Mouse (Mus musculus) cortical plate, adult 2 months (tissue): ENCODE data around the gene Nthl1. TPM values are rescaled to one million over a fixed set of nuclear protein-coding genes. Genes with fewer than 3 reads are reported as not detected.

Experiments
- H3K27ac ChIP-seq: fragments of 200-500 bp; 2 replicates; pipeline ENCODE4 v1.5.1; 2012; ENCODE audit warnings: low read length, control low read depth, inconsistent platforms; ENCODE audit not compliant: insufficient read depth
- H3K4me1 ChIP-seq: fragments of 200-500 bp; 2 replicates; pipeline ENCODE4 v1.6.1; 2011; ENCODE audit warnings: low read length; ENCODE audit not compliant: control insufficient read depth, insufficient read depth
- H3K4me3 ChIP-seq: fragments of 200-500 bp; 2 replicates; pipeline ENCODE4 v1.5.1; 2011; ENCODE audit warnings: mild to moderate bottlenecking, low read length, control low read depth; ENCODE audit not compliant: insufficient read depth
- CTCF ChIP-seq: fragments of 200-500 bp; IDR thresholded peaks from 2 replicates; pipeline ENCODE4 v1.5.1; 2011; ENCODE audit warnings: mild to moderate bottlenecking, control low read depth, low read length; ENCODE audit not compliant: insufficient read depth; ENCODE audit errors: extremely low read depth
- POLR2A ChIP-seq: fragments of 200-500 bp; IDR thresholded peaks from 2 replicates; pipeline ENCODE4 v1.6.1; 2011; ENCODE audit warnings: mild to moderate bottlenecking, low read length, control low read depth; ENCODE audit not compliant: insufficient read depth; ENCODE audit errors: extremely low read depth
- polyA plus RNA-seq: library from polyadenylated mRNA; depleted of rRNA; stranded (reverse); fragments of >200 nt; gene quantifications from 2 replicates; pipeline ENCODE4 v1.2.3, GENCODE M21; 2012

The Nthl1 gene
- polyA plus RNA-seq, 1 experiment: 10.8 TPM

DNA sequence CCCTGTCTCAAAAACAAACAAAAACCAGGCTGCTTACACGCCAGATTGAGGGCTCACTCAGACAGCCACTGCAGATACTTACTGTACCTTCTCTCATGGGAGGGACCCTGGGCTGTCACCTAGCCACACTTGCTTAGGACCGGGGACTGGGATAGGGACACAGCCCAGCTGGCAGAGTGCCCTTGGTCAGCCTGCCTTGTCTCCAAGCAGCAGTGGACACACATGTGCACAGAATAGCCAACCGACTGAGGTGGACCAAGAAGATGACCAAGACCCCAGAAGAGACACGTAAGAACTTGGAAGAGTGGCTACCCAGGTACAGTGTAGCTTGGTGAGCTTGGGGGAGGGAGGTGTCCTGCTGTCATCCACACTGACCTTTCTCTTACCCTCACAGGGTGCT, 5.7 kb downstream of the Nthl1 start:
- Histone ChIP-seq H3K27ac (no peak overlapping the region), H3K4me3 (no peak overlapping the region), H3K4me1 (0 out of 2 replicates have a peak, but pooled peaks cover 2% of the 10 kb centered on the region)
- TF ChIP-seq POLR2A: no peak
- no peak for TF ChIP-seq CTCF

DNA sequence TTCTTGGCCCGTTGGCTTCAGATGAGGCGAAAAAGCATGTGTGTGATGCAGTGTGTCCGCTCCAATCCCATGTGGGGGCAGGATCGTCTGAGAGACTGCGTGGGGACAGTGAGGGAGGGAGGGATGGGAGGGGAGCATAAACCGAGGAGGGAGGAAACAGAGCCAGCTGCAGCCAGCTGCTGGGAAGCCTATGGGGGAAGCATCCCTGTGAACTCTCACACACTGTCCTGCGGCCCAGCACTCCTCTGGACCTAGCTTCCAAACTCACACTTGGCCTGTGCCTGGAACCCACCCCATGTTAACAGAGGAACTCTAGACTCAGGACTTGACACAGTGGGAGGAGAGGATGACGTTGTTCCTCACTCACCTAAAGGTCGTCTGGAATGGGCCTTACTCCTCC, 6.4 kb downstream of the Nthl1 start:
- no peak overlapping the region for H3K27ac ChIP-seq
- no peak overlapping the region for H3K4me3 ChIP-seq
- 0 out of 2 replicates have a peak, but pooled peaks cover 1% of the 10 kb centered on the region for H3K4me1 ChIP-seq
- TF ChIP-seq POLR2A (no peak), CTCF (no peak)

DNA sequence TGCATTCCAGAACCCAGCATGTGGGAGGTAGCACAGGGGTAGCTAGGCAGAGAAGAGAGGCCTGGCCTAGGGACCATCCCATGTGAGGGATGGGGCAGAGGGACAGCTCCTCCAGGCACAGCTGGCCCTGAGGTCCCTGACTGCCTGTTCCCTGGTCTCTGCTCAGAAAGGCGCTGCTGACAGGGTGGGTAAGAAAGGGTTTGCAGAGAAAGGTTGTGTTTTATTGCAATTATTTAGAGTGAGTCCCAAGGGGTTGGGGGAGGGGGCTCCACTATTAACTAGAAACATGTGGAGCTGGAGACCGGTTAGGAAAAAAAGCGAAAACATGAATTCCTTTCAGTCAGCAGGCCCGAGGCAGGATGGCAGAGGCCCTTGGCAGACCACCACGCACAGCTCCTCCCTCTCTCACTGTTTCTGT, 7.1 kb downstream of the Nthl1 start:
- H3K4me1 ChIP-seq: 0 out of 2 replicates have a peak, but pooled peaks cover 1% of the 10 kb centered on the region
- H3K4me3 ChIP-seq: no peak overlapping the region
- no peak overlapping the region for H3K27ac ChIP-seq
- TF ChIP-seq POLR2A (no peak), CTCF (no peak)

DNA sequence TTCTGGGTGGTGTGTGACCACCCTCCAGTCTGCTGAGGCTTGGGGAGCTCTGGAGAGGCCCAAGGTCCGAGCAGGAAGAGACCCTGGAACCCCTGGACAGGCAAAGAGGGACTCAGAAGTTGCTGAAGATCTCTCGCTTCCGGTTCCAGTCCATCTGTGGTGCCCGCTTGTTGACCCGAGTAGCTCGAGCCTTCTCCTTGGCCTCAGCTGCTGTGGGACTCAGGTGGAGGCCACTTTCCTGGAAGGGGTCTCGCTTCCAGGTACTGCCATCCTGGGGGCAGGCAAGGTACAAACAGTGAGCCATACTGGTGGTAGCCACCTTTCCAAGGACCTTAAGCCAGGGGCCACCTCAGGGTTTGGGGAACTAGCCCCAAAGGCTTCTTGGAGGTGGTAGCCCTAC, 7.6 kb downstream of the Nthl1 start:
- TF ChIP-seq CTCF (no peak), POLR2A (no peak)
- H3K27ac ChIP-seq: no peak overlapping the region

DNA sequence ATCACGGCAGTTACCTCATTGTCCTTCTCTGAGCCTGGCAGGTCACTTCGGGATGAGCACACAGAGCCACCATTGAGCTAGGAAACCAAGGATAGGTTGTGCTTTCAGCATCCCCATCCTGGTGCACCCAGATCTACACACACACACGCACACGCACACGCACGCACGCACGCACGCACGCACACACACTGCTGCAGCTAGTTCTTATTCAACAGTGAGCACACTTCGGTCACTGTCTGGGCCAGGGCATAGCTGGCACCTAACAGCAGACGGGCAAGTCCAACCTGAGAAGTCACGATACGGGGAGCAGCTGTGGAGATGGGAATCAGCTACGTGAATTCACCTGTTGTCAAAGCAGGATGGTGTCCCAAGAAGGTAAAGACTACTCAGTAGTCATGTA, 8.1 kb downstream of the Nthl1 start:
- H3K4me3 ChIP-seq: no peak overlapping the region
- TF ChIP-seq CTCF (no peak), POLR2A (no peak)

More for the DNA sequence above, 7.6 kb downstream of the Nthl1 start:
- H3K4me3 ChIP-seq: no peak overlapping the region
- H3K4me1 ChIP-seq: 0 out of 2 replicates have a peak, but pooled peaks cover 1% of the 10 kb centered on the region

DNA sequence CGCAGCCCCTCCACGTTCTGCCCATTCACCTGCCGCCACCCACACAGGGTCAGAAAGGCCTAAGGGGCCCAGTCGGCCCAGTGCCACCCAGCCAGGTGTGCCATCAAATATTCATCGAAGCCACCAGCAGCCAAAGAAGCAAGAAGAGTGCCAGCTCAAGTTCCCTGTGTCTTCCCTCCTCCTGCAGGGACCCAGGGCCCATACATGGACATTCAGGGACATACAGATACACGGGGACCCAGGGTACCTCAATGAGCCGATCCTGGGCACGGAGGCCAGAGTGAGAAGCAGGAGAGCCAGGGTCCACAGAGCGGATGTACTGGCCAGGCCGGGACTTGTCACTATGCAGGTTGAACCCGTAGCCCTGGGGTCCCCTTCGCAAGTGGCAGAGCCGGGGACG, 9.5 kb downstream of the Nthl1 start:
- Histone ChIP-seq H3K4me3 (no peak overlapping the region), H3K4me1 (no peaks in the 10 kb centered on the region), H3K27ac (no peak overlapping the region)
- TF ChIP-seq POLR2A (no peak), CTCF (no peak)

More for the DNA sequence above, 8.1 kb downstream of the Nthl1 start:
- H3K4me1 ChIP-seq: no peaks in the 10 kb centered on the region
- H3K27ac ChIP-seq: no peak overlapping the region

DNA sequence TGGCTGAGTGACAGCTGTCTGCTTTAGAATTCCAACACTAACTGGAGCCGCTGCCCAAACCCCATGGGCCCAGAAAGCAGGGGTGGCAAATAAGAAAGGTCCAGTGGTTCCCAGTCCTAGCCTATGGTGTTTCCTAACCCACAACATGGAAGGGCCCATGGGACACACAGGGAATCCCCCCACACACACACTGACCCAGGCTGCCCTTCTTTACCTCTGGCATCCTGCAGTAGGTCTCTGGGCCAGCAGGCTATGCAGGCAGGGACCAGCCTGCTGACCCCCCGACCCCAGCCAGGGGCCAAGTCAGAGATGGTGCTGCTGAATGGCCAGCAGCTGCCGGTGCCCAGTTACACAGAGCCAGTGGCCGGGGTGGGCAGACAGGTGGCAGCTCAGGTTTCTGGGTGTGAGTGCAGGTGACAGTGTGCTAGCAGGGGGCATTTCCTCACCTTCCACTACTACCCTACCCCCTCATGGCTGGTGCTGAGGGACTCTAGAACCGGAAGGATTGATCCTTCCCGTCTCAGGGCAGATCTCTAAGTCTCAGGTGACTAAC, 10.4 kb downstream of the Nthl1 start:
- H3K4me3 ChIP-seq: no peak overlapping the region
- TF ChIP-seq POLR2A (no peak), CTCF (no peak)
- H3K4me1 ChIP-seq: no peaks in the 10 kb centered on the region
- H3K27ac ChIP-seq: 0 out of 2 replicates have a peak overlapping the region, but pooled peaks have one; percentile 86

DNA sequence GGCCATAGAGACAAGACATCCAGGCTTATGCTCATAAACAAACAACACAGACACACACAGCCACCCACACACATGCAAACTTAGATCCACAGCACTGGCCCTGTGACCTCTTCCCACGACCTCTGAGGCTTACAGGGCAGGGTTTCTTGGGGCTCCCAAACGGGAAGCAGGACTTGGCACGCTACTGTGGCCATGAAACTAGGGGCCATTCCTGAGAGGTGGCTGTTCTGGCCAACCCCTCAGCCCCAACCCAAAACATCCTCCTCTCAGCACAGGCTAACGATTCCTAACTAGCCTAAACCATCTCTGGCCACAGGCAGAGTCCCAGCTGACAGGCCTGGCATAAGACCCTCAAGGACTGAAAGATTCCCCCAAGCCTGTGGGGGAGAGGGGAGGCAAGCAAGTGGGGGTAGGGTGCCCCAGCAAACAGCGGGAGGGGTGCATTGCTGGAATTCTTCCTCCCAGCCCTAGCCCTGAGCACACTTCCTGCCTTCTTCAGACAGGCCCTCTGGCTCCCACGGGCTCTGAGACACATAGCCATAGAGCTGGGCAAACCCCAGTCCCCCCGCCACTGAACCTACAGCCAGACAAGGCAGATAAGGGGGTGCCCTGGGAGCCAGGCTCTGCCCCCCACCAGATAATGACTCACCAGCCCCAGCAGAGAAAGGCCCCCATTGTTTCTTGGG, 11.7 kb downstream of the Nthl1 start:
- no peaks in the 10 kb centered on the region for H3K4me1 ChIP-seq
- H3K4me3 ChIP-seq: no peak overlapping the region
- peak overlapping the region; percentile 86 for H3K27ac ChIP-seq
- TF ChIP-seq CTCF (no peak), POLR2A (no peak)

DNA sequence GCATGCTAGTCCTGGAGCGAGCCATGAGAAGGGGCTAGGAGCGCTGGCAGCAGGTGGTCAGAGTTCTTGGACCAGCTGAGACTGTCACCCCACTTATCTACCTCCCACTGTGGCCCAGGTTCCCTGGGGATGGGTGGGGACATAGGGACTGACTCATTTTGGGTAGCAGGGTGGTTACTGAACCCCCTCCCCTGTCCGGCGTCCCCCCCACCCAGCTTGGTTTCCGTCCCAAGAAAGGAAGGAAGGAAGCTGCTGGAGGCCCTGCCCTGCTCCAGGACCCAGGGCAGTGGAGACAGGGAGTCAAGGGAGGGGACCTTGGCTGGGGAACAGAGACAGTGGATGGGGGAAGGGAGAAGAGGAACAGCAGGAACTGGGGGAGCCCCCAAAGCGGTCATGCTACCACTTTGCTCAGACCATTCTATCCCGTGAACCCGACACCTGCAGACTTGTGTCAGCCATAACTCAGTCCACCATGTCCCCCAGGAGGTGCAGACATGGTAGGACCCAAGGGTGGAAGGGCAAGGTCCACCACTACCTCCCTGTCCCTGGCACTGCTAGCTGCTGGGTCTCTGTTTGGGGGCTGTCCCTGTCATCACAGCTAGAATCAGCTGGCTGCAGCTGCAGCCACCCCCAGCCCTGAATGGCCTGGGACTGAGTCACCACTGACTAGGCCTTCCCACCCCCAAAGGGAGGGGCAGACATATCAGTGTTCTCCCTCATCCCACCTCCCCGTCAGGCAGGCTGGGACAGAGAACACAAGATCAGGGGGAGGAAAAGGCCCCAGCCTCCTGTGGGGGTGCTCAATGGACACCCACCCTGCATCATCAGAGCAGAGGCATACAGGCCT, 12.6 kb downstream of the Nthl1 start:
- H3K4me3 ChIP-seq: no peak overlapping the region
- peak overlapping the region; percentile 86 for H3K27ac ChIP-seq
- TF ChIP-seq CTCF (no peak), POLR2A (no peak)
- peaks cover 2% of the 10 kb centered on the region; the same call in 1 of the 2 replicates for H3K4me1 ChIP-seq
